Mouse (Mus musculus) embryonic facial prominence, embryonic 10.5 days (tissue): Measurements from ENCODE around the gene Gm13287. TPM values are rescaled to one million over a fixed set of nuclear protein-coding genes. Genes with fewer than 3 reads are reported as not detected.

Source experiments
- polyA plus RNA-seq: library from polyadenylated mRNA; unstranded; fragments of >200 nt; fragmentation: Nextera tagmentation; extraction: Ambion mirVana; gene quantifications from 2 replicates; pipeline ENCODE4 v1.2.1, GENCODE M21; 2016

Gene Gm13287
- polyA plus RNA-seq, 1 experiment from 2014 or later = not detected

Other genes starting within 250 kb of the Gm13287 start
- gene Ifna15, start 245.0 kb upstream of the Gm13287 start, polyA plus RNA-seq = not detected in 2 replicates
- not detected in 2 replicates for gene Ifna14, start 231.5 kb upstream of the Gm13287 start, polyA plus RNA-seq
- not detected in 2 replicates for gene Ifna9, start 210.9 kb upstream of the Gm13287 start, polyA plus RNA-seq
- gene Ifna12, start 199.9 kb upstream of the Gm13287 start, polyA plus RNA-seq = not detected in 2 replicates
- not detected in 2 replicates for gene C87499, start 168.8 kb upstream of the Gm13287 start, polyA plus RNA-seq
- gene Ifna13, start 158.8 kb upstream of the Gm13287 start, polyA plus RNA-seq = not detected in 2 replicates
- not detected in 2 replicates for gene Ifna16, start 126.3 kb upstream of the Gm13287 start, polyA plus RNA-seq
- not detected in 2 replicates for gene Ifna2, start 119.3 kb upstream of the Gm13287 start, polyA plus RNA-seq
- gene Ifnab, start 111.9 kb upstream of the Gm13287 start, polyA plus RNA-seq = not detected in 2 replicates
- 0.80 and 0.90 TPM in 2 replicates for gene Gm26566, start 81.4 kb upstream of the Gm13287 start, polyA plus RNA-seq
- gene Klhl9, start 80.8 kb upstream of the Gm13287 start, polyA plus RNA-seq = 100 and 110 TPM in 2 replicates
- not detected in 2 replicates for gene Gm13271, start 48.4 kb upstream of the Gm13287 start, polyA plus RNA-seq
- 0.14 and 0.20 TPM in 2 replicates for gene Gm13283, start 43.1 kb upstream of the Gm13287 start, polyA plus RNA-seq
- gene Gm13290, start 29.4 kb upstream of the Gm13287 start, polyA plus RNA-seq = not detected in 2 replicates
- not detected in 2 replicates for gene Gm13289, start 26.3 kb upstream of the Gm13287 start, polyA plus RNA-seq
- gene Gm13272, start 23.4 kb upstream of the Gm13287 start, polyA plus RNA-seq = not detected in 2 replicates
- gene Ifnz, start 21.1 kb upstream of the Gm13287 start, polyA plus RNA-seq = 0.14 TPM in 1 of 2 replicates, not detected in the other
- not detected in 2 replicates for gene Gm13276, start 17.5 kb upstream of the Gm13287 start, polyA plus RNA-seq
- gene Gm13277, start 14.6 kb upstream of the Gm13287 start, polyA plus RNA-seq = not detected in 2 replicates
- gene Gm13278, start 11.7 kb upstream of the Gm13287 start, polyA plus RNA-seq = not detected in 2 replicates
- not detected in 2 replicates for gene Gm13275, start 8.8 kb upstream of the Gm13287 start, polyA plus RNA-seq
- not detected in 2 replicates for gene Gm13279, start 5.9 kb upstream of the Gm13287 start, polyA plus RNA-seq
- gene Gm13285, start 3.6 kb upstream of the Gm13287 start, polyA plus RNA-seq = 0.28 and 0.35 TPM in 2 replicates
- gene Gm13288, start 2.3 kb downstream of the Gm13287 start, polyA plus RNA-seq = not detected in 2 replicates
- gene Ifna7, start 13.0 kb downstream of the Gm13287 start, polyA plus RNA-seq = not detected in 2 replicates
- not detected in 2 replicates for gene Ifna11, start 16.7 kb downstream of the Gm13287 start, polyA plus RNA-seq
- gene Ifna6, start 24.2 kb downstream of the Gm13287 start, polyA plus RNA-seq = not detected in 2 replicates
- gene Ifna5, start 32.3 kb downstream of the Gm13287 start, polyA plus RNA-seq = not detected in 2 replicates
- gene Ifna4, start 38.6 kb downstream of the Gm13287 start, polyA plus RNA-seq = not detected in 2 replicates
- not detected in 2 replicates for gene Ifna1, start 46.8 kb downstream of the Gm13287 start, polyA plus RNA-seq
- not detected in 2 replicates for gene Ifne, start 76.9 kb downstream of the Gm13287 start, polyA plus RNA-seq